Mouse (Mus musculus): ENCODE measurements around the gene Retnla. TPM values are rescaled to one million over a fixed set of nuclear protein-coding genes. Genes with fewer than 3 reads are reported as not detected.

Retnla gene
- total and polyA plus RNA-seq, 2 experiments = 0.18 TPM; not detected in 1

- Histone ChIP-seq H3K4me3 (ENCODE audit: insufficient read depth, low read depth, low read length) (no peak overlapping the region), H3K9ac (ENCODE audit: low read depth, low read length) (no peak overlapping the region), H3K36me3 (ENCODE audit: control insufficient read depth, insufficient read depth, low read length) (no peaks in the 10 kb centered on the region), H3K79me2 (ENCODE audit: control insufficient read depth, insufficient read depth, low read length) (no peaks in the 10 kb centered on the region), H3K27me3 (ENCODE audit: control insufficient read depth, insufficient read depth, low read length) (no peaks in the 10 kb centered on the region), H3K4me1 (ENCODE audit: control insufficient read depth, insufficient read depth, low read length) (no peaks in the 10 kb centered on the region), H3K27ac (replicated peaks; ENCODE audit: insufficient read depth, low read depth, low read length) (no peak overlapping the region)
- 78% methylated on average over 1 of the region's 1 CpGs for WGBS
- TF ChIP-seq CTCF (IDR thresholded peaks at IDR 0.05; ENCODE audit: low read depth, low read length) (no peak), POLR2A (IDR thresholded peaks at IDR 0.05; ENCODE audit: extremely low read depth, insufficient read depth, low read length) (no peak)
- DNase-seq (ENCODE audit: extremely low read depth, low read depth, low spot score) = no peak
Observed at GRCm38 (mm10) chr16:48868663-48869062, 26.3 kb downstream of the Retnla start.

- Histone ChIP-seq H3K4me3 (ENCODE audit: insufficient read depth, low read depth, low read length) (no peak overlapping the region), H3K4me1 (ENCODE audit: control insufficient read depth, insufficient read depth, low read length) (no peaks in the 10 kb centered on the region), H3K27me3 (ENCODE audit: control insufficient read depth, insufficient read depth, low read length) (no peaks in the 10 kb centered on the region), H3K27ac (replicated peaks; ENCODE audit: insufficient read depth, low read depth, low read length) (no peak overlapping the region), H3K79me2 (ENCODE audit: control insufficient read depth, insufficient read depth, low read length) (no peaks in the 10 kb centered on the region), H3K9ac (ENCODE audit: low read depth, low read length) (no peak overlapping the region), H3K36me3 (ENCODE audit: control insufficient read depth, insufficient read depth, low read length) (no peaks in the 10 kb centered on the region)
- no peak for DNase-seq (ENCODE audit: extremely low read depth, low read depth, low spot score)
- WGBS = 72% methylated on average over 3 of the region's 3 CpGs
- TF ChIP-seq POLR2A (IDR thresholded peaks at IDR 0.05; ENCODE audit: extremely low read depth, insufficient read depth, low read length) = no peak
- no peak for TF ChIP-seq CTCF (IDR thresholded peaks at IDR 0.05; ENCODE audit: low read depth, low read length)
Observed at GRCm38 (mm10) chr16:48869671-48870070, 27.3 kb downstream of the Retnla start.

GRCm38 (mm10) chr16:48871754-48872153 lies 29.4 kb downstream of the Retnla start:
- DNase-seq (ENCODE audit: extremely low read depth, low read depth, low spot score) = no peak
- WGBS = 80% methylated on average over 1 of the region's 1 CpGs

GRCm38 (mm10) chr16:48872321-48872720 lies 30.0 kb downstream of the Retnla start, which contains the start of gene Retnlg:
Gene Retnlg (plus strand): TSS chr16:48872621.
- no peak for DNase-seq (ENCODE audit: extremely low read depth, low read depth, low spot score)
- H3K9ac ChIP-seq (ENCODE audit: low read depth, low read length) = no peak within 1 kb of the TSS
- H3K27ac ChIP-seq (replicated peaks; ENCODE audit: insufficient read depth, low read depth, low read length) = no peak within 1 kb of the TSS
- 77% methylated on average over 4 of the region's 4 CpGs for WGBS
- H3K4me1 ChIP-seq (ENCODE audit: control insufficient read depth, insufficient read depth, low read length) = no peaks in the 10 kb centered on the region
- H3K79me2 ChIP-seq (ENCODE audit: control insufficient read depth, insufficient read depth, low read length) = no peaks in the 10 kb centered on the region
- H3K36me3 ChIP-seq (ENCODE audit: control insufficient read depth, insufficient read depth, low read length) = no peaks in the 10 kb centered on the region
- H3K4me3 ChIP-seq (ENCODE audit: insufficient read depth, low read depth, low read length) = no peak within 1 kb of the TSS
- TF ChIP-seq CTCF (IDR thresholded peaks at IDR 0.05; ENCODE audit: low read depth, low read length) = no peak
- TF ChIP-seq POLR2A (IDR thresholded peaks at IDR 0.05; ENCODE audit: extremely low read depth, insufficient read depth, low read length) = no peak
- H3K27me3 ChIP-seq (ENCODE audit: control insufficient read depth, insufficient read depth, low read length) = no peaks in the 10 kb centered on the region

More at GRCm38 (mm10) chr16:48871754-48872153, 29.4 kb downstream of the Retnla start:
- Histone ChIP-seq H3K9ac (ENCODE audit: low read depth, low read length) (no peak overlapping the region), H3K27me3 (ENCODE audit: control insufficient read depth, insufficient read depth, low read length) (no peaks in the 10 kb centered on the region), H3K36me3 (ENCODE audit: control insufficient read depth, insufficient read depth, low read length) (no peaks in the 10 kb centered on the region), H3K27ac (replicated peaks; ENCODE audit: insufficient read depth, low read depth, low read length) (no peak overlapping the region), H3K79me2 (ENCODE audit: control insufficient read depth, insufficient read depth, low read length) (no peaks in the 10 kb centered on the region), H3K4me1 (ENCODE audit: control insufficient read depth, insufficient read depth, low read length) (no peaks in the 10 kb centered on the region), H3K4me3 (ENCODE audit: insufficient read depth, low read depth, low read length) (no peak overlapping the region)
- TF ChIP-seq POLR2A (IDR thresholded peaks at IDR 0.05; ENCODE audit: extremely low read depth, insufficient read depth, low read length) (no peak), CTCF (IDR thresholded peaks at IDR 0.05; ENCODE audit: low read depth, low read length) (no peak)

GRCm38 (mm10) chr16:48890733-48891132 lies 48.4 kb downstream of the Retnla start:
- no peak overlapping the region for H3K27ac ChIP-seq (replicated peaks; ENCODE audit: insufficient read depth, low read depth, low read length)
- no peaks in the 10 kb centered on the region for H3K36me3 ChIP-seq (ENCODE audit: control insufficient read depth, insufficient read depth, low read length)
- TF ChIP-seq CTCF (IDR thresholded peaks at IDR 0.05; ENCODE audit: low read depth, low read length) (no peak), POLR2A (IDR thresholded peaks at IDR 0.05; ENCODE audit: extremely low read depth, insufficient read depth, low read length) (no peak)
- H3K79me2 ChIP-seq (ENCODE audit: control insufficient read depth, insufficient read depth, low read length) = no peaks in the 10 kb centered on the region
- H3K27me3 ChIP-seq (ENCODE audit: control insufficient read depth, insufficient read depth, low read length) = no peaks in the 10 kb centered on the region
- WGBS = 12% methylated on average over 2 of the region's 2 CpGs
- no peak overlapping the region for H3K4me3 ChIP-seq (ENCODE audit: insufficient read depth, low read depth, low read length)
- DNase-seq (ENCODE audit: extremely low read depth, low read depth, low spot score) = peak; percentile 1
- H3K4me1 ChIP-seq (ENCODE audit: control insufficient read depth, insufficient read depth, low read length) = peaks cover 2% of the 10 kb centered on the region; the same call in 1 of the 2 replicates
- H3K9ac ChIP-seq (ENCODE audit: low read depth, low read length) = no peak overlapping the region

Other genes with a start within 250 kb of the Retnla start
- gene Trat1, start 70.5 kb upstream of the Retnla start, total RNA-seq (2014; rRNA removed) = not detected in 2 replicates
- gene Trat1, start 70.5 kb upstream of the Retnla start, polyA plus RNA-seq (2012; rRNA removed) = 0.02 TPM in 1 of 2 replicates, not detected in the other
- not detected in 2 replicates for gene Retnlb, start 25.7 kb upstream of the Retnla start, total RNA-seq (2014; rRNA removed)
- gene Retnlb, start 25.7 kb upstream of the Retnla start, polyA plus RNA-seq (2012; rRNA removed) = not detected in 2 replicates
- 0.74 TPM in 1 of 2 replicates, not detected in the other for gene Retnlg, start 30.1 kb downstream of the Retnla start, total RNA-seq (2014; rRNA removed)
- gene Retnlg, start 30.1 kb downstream of the Retnla start, polyA plus RNA-seq (2012; rRNA removed) = 0.42 and 0.75 TPM in 2 replicates
- gene Dzip3, start 151.6 kb downstream of the Retnla start, total RNA-seq (2014; rRNA removed) = 3.4 and 4.0 TPM in 2 replicates
- 0.21 and 0.37 TPM in 2 replicates for gene Dzip3, start 151.6 kb downstream of the Retnla start, polyA plus RNA-seq (2012; rRNA removed)
- gene Cip2a, start 151.6 kb downstream of the Retnla start, total RNA-seq (2014; rRNA removed) = 1.0 and 1.3 TPM in 2 replicates
- 0.18 and 0.66 TPM in 2 replicates for gene Cip2a, start 151.6 kb downstream of the Retnla start, polyA plus RNA-seq (2012; rRNA removed)
- gene Myh15, start 214.9 kb downstream of the Retnla start, total RNA-seq (2014; rRNA removed) = not detected in 2 replicates
- not detected in 2 replicates for gene Myh15, start 214.9 kb downstream of the Retnla start, polyA plus RNA-seq (2012; rRNA removed)

Data from liver, adult 2 months (tissue).